Mouse (Mus musculus): Measurements from ENCODE around the gene Vangl1.

DNA sequence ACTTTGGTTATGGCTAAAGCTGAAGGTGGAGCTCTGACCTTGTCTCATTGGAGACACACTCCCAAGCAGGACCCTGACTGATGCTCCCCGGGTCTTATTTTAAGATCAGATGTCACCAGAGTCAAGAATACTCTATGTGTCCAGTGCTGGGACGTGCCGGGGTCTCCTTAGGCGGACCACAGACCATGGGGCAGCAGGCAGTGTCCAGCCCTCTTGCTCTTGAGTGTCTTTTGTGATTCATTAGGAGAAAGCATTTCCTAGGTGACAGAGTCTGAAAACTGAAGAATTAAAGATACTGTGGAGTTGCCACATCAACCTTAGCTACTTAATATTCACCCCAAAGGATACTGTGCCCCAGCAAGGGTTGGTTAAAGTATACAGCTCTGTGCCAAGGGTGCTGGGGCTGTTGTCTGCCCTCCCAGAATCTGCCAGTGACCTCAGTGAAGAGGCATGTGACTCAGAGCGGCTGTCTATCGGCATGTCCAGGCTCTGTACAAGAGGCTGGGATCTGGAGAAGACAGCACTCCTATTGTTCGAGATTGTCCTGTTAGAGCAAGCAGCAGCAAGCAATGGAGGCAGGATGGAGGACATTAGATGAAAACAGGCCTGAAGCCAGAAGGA is 92.4 kb downstream of the Vangl1 start:
- no peak for TF ChIP-seq CTCF (IDR thresholded peaks at IDR 0.05; ENCODE audit: control insufficient read depth, insufficient read depth, insufficient read length)
- TF ChIP-seq CEBPB (IDR thresholded peaks at IDR 0.05; ENCODE audit: low read depth), result no peak
